Mouse (Mus musculus): ENCODE results near the gene Sort1.

The Sort1 gene

DNA sequence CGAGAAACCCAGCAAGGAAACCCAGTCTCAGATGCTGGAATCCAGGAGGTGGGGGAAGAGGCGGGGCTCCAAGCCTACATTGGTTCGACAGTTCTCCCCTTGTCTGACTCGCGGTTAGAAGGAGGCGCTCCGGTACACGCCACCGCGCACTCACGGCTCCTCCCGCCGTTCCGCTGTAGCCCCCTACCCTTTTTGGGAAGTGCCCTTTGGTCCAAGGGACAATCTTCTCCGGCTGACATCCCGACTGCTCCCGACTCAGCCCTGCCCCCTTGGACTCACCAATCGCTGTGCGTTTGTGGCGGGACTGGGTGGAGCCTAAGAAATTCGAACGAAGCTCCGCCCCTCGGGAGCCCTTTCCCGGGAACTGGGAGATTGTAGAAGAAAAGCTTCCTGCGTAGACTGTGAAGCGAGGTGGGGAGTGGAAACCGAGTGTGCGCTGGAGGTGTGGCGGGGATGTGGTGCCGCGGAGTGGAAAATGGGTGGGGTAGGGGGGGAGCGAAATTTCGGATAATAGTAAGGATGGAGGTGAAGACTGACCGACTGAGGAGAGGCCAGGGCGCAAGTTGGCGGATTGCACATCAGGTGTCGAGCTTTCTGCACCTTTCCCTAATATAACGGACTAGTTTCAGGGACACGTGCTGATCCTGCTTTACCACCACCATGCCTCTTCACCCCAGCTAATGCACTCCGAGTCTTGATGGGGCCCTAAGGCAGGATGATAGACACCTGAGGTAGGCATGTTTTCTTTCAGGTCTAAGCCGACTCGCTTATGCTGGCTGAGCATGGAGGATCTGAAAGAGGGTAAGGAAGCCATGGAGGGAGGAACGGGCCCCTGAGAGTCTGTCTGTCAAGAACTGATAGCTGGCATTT lies 99.8 kb downstream of the Sort1 start, which contains the start of gene Psrc1:
Psrc1 (plus strand) TSS at position 355 of the 870 bp plus-strand sequence.
- peak; percentile 60 for ATAC-seq (ENCODE audit: low TSS enrichment)

DNA sequence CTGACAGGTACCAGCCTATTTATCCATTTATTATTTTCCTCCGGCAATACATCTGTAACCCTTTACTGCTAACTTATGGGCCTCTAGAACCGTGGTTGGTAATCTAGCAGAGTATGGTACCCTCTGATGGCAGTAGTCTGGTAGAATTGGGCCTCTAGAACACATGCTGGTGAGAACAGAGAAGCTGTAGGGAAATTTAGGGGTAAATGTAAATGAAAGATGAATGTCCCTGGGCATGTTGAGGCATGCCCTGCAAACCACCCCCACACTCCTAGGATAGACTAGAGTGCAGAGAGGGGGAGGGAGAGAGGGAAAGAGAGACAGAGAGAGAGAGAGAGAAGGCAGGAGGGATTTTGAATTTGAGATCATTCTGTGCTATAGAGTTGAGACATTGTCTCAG lies 100.5 kb downstream of the Sort1 start:
- ATAC-seq (ENCODE audit: low TSS enrichment), result no peak

GRCm38 (mm10) chr3:108386186-108386585 lies 102.3 kb downstream of the Sort1 start:
- peak; percentile 39 for ATAC-seq (ENCODE audit: low TSS enrichment)

DNA sequence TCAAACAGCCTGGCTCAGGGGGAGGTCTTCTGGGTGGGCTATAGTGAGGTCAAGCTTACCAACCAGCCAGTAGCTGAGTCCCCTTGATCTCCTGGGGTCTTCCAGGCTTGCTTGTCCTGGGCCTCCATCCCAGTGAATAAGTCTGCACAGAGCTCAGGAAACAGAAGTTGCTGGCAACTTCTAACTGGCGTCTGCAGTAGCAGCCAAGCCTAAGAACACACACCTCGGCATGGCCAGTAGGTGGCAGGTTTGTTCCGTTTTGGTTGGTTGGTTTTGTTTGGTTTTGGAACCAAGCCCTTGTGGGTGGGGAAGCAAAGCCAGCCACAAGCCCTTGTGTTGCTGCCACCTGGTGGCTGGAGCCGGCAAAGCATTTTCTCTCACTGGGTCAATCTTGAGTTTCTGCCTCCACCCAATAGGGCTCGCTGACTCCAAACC lies 105.2 kb downstream of the Sort1 start:
- peak; percentile 57 for ATAC-seq (ENCODE audit: low TSS enrichment)

DNA sequence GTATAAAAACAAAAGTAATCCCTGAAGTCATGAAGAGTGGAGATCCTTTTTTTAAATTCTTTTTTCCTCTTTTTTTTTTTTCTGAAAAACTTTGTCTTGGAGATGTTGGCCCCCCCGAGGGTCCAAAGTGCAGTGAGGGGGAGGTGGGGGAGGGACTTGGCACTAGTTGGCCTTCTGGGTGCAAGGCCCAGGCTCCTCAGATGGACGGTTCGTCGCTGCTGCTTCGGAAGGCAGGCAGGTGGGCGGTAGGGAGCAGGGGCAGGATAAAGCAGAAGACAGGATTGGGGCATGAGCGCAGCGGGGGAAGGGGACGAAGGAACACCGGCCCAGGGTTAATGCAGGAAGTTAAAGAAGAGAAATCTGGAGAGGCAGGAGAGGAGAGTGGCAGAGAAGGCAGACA lies 108.4 kb downstream of the Sort1 start:
- no peak for ATAC-seq (ENCODE audit: low TSS enrichment)

DNA sequence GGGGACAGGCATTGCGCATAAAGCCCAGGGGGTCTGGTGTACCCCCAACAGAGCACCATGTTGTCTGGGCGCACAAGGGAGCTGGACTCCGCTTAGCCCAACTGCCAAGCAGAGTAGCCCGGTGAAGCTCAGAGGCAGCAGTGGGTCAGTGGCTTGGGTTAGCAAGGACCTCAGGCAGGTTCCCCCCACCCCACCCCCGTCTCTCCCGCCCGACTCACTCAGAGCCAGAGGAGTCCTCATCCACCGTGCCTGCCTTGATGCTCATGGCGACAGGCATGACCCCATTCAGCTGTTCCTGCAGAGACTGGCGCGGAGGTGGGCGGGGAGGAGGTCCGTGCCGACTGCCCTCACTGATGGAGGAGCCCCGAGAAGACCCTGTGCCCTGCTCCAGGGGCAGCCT lies 108.9 kb downstream of the Sort1 start:
- no peak for ATAC-seq (ENCODE audit: low TSS enrichment)

GRCm38 (mm10) chr3:108398281-108398680 lies 114.4 kb downstream of the Sort1 start:
- no peak for ATAC-seq (ENCODE audit: low TSS enrichment)

DNA sequence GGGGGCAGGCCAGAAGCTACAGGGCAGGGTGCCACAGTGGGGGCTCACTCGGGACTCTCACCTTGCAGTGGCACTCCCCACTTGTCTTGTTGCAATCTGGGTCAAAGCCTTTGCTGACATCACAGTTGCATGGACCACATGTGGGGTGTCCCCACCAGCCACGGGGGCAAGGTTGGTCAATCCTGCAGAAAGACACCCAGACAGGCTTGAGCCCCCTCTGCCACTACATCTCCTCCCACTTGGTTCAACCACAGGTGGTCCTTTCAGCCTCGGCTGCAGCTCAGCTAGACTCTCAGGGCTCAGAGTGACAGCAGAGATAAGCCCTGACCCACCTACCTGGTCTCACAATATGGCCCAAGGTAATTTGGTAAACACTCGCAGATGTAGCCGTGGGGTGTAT lies 116.6 kb downstream of the Sort1 start:
- no peak for ATAC-seq (ENCODE audit: low TSS enrichment)

- peak; percentile 72 for ATAC-seq (ENCODE audit: low TSS enrichment)
Observed at GRCm38 (mm10) chr3:108401692-108402527, 118.0 kb downstream of the Sort1 start.

DNA sequence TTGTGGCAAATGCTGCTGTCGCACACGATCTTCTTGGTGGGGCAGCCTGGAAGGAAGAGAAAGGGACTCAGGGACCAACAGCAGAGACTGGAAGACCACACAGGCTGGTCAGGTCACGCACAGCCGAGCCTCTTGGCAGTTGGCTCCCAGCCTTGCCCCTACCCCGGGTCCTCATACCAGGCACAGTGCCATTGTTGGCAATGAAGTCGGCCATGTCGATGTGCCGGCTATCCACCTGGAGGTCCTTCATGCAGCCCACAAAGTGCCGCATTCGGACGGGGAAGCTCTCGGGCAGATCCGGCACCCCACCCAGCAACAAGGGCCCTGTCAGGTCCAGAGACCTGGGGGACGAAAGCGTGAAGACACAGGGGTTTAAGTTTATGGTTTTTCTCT lies 118.6 kb downstream of the Sort1 start:
- ATAC-seq (ENCODE audit: low TSS enrichment), result no peak

DNA sequence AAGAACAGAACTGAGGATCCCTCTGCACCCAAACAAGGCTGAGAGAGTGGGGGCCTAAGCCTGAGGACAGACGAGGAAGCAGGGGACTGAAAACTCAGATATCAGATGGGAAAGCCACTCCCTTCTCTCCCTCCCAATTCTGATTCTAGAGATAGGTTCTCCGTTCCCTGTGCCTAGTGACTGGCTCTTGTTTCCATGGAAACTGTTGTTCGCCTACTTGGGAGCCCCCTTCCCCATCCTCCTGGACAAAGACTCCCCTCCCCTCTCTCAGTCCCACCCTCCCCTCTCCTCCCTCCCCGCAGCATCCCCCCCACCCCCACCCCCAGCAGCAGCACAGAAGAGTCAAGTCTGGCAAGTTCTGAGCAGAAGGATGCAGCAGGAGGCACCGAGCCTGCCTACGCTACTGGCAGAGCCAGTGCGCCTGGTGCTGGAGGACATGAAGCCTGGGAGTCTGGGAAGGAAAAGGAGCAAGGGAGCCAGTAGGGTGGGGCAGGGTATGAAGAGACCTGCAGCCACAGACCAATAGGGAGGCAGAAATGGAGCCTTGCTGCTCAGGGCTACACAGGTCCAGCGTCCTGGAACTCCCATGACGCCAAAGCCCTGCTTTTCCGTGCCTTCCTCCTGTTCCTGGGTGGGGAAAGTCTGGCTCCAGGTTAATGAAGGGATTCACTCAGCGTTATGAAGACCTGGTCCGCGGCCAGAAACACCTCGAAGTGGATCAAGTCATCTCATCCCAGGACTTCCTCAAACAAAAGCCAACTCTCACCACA lies 121.8 kb downstream of the Sort1 start:
- ATAC-seq (ENCODE audit: low TSS enrichment), result peak; percentile 72

DNA sequence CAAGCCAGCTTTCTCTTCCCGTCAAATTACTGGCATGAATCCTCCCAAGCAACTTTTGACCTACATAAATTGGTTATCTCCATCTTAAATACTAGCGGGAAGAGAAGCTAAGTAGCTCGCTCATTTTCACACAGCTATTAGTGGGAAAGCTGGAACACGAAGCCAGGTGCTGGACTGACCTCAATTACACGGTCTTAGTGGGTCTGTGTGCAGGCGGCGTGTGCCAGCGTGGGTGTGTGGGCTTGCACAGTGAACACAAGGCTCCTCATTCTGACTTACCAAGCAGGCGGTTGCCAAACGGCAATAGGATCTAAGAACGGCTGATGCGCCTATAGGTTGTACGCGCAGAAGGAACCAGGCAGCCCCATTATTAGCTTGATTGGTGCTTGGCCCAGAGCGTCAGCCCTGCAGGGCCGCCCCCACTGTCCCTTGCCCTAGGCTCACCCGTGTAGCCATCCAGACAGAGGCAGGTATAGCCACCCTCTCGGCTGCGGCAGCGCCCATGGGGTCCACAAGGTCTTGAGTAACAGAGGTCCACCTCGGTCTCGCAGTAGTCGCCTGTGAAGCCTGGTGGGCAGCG lies 122.5 kb downstream of the Sort1 start:
- peak; percentile 14; the same call in 1 of the 2 replicates for ATAC-seq (ENCODE audit: low TSS enrichment)

DNA sequence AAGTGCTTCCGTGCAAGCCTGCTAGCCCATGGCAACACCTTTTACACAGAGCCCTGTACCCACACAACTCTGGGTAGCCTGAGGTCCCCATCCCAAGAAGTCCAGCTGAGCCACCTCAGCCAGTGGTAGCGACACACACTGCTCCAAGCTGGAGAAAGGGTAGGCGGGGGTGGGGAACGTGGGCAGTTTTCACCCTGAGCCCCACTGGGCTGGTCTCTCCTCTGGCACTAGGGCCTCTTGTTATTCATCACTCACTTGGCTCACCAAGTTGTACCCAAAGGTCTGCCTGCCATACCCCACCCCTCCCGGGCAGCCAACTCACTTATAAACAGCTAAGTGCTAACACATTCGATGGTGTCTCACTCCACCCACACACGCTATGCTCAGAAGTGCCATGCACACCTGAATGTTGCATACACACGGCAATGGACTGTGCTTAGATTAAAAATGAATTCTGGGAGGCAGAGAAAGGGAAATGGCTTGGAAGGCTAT lies 124.7 kb downstream of the Sort1 start:
- no peak for ATAC-seq (ENCODE audit: low TSS enrichment)

DNA sequence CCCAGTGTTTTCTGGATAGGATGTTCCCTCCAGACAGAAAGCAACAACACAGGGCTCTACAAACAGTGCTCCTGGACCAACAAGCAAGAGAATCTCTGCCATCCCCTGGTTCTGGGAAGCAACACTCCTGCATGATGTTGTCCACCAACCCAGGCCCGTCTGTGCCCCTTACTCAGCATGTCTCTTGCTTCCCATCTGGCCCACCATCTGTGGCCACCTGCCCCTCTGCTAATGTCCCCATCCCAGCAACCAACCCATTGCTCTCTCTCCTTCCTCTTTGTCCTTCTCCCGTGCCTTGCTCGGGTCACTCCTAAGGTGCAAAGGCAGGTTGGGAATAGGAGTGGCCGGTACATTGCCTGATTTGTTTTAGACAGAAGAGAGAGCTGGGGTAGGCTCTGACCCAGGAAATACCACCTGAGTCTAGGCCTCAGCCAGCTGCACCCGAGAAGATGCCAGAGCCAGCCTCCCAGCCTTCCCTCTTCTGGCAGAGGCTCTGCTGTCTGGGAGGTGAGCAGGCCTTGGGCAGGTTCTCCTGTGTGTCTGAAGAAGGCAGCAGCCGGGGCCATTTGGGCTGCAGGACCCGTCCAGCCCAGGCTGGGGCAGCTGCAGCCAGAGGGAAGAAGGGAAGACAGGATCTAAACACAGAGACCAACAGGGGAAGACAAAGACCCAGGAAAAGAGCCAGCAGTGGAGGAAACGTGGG lies 125.9 kb downstream of the Sort1 start:
- no peak for ATAC-seq (ENCODE audit: low TSS enrichment)

GRCm38 (mm10) chr3:108410359-108410714 lies 126.5 kb downstream of the Sort1 start:
- no peak for ATAC-seq (ENCODE audit: low TSS enrichment)

Measured in frontal cortex, adult (tissue).